Mouse (Mus musculus): ENCODE measurements around the gene Hist1h2ae.

DNA sequence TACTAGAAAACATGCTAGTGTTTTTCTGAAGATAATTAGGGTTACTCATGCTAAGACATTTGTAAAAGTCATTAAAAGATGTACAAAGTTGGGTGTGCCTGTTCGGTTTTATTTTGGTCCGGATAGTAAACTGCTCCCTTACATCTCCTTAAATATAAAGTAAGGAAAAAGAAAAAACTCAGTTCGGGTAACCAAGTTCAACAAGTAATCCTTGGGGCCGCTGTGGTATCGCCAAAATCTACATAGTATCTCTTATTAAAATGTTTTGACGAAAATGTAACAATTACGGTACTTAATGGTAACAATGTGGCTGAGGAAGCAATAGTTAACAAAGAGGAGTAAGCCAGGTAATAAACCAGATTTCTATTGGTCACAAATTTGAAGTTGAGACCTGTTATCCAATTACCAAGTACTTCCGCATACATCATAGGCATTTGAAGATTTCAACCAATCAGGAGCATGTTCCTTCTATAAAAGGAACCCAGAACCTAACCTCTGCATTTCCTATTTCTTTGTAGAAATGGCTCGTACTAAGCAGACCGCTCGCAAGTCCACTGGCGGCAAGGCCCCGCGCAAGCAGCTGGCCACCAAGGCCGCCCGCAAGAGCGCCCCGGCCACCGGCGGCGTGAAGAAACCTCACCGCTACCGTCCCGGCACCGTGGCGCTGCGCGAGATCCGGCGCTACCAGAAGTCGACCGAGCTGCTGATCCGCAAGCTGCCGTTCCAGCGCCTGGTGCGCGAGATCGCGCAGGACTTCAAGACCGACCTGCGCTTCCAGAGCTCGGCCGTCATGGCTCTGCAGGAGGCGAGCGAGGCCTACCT lies 26.8 kb downstream of the Hist1h2ae start, which contains the start of gene Hist1h3f:
- TF ChIP-seq CTCF (IDR thresholded peaks at IDR 0.05; ENCODE audit: low read depth, low read length) (no peak), EP300 (IDR thresholded peaks at IDR 0.05; ENCODE audit: insufficient read depth, low read depth, low read length) (0 out of 2 replicates have a peak, but pooled peaks have one; percentile 6)

Data from ES-Bruce4 (cell line).